Mouse (Mus musculus) megakaryocyte, embryonic 14.5 days (primary cell): Measurements from ENCODE around the gene Hist1h3h.

Experiments
- FLI1 ChIP-seq: IDR thresholded peaks from 2 replicates; pipeline ENCODE4 v1.6.1; 2012; ENCODE audit warnings: low read length, inconsistent platforms, mixed read lengths
- GATA1 ChIP-seq: IDR thresholded peaks from 3 replicates; pipeline ENCODE4 v1.6.1; 2012; ENCODE audit warnings: mixed read lengths, low read length, inconsistent platforms, borderline replicate concordance

DNA sequence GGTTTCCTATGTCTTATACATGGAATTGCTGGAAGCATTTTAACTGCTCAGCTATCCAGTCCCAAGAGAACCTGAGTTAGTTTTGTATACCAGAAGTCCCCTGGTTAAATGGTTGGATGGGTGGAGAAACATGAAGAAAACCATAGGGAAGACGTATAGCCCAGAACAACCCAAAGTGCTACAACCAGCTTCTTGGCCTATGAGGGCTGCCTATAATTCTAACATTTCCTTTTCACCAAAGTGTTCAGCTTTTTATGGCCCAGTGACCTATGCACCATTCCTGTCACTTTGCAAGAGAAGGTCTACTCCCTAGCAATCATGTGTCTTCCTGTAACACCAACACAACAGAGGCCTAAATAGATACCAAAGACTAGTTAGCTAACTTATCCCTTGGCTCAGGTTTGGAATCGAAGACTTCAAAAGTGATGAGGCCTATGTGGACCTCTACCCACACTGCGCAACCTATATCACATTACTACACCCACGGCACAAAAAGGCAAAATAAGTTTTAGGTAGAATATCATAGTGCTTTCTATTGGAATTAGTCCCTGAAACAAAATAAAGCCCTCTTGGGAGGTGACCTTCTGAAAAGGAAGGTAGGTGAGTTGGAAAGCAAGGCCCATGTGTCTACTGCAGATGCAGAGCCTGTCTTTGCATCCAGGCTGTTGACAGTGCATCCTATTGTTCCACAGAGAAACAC, 1.1 kb downstream of the Hist1h3h start:
- TF ChIP-seq GATA1 (no peak), FLI1 (no peak)
